Mouse (Mus musculus): ENCODE data around the gene Scyl1.
"Not testable (repeated sequence)": the region's sequence is repeated elsewhere in the genome, so short reads cannot be mapped to it uniquely, and the experiment has no call there.

Scyl1 gene

GRCm38 (mm10) chr19:5803041-5803880, 32.0 kb upstream of the Scyl1 start:
- peak; percentile 100 for DNase-seq (ENCODE audit: low read depth, low spot score)

- no peak for DNase-seq (ENCODE audit: low read depth, low spot score)
Observed at GRCm38 (mm10) chr19:5802787-5803040, 31.5 kb upstream of the Scyl1 start.

- peak; percentile 99 for DNase-seq (ENCODE audit: low read depth, low spot score)
Observed at GRCm38 (mm10) chr19:5802011-5802786, 31.0 kb upstream of the Scyl1 start.

GRCm38 (mm10) chr19:5801432-5801964, 30.3 kb upstream of the Scyl1 start:
- no peak for DNase-seq (ENCODE audit: low read depth, low spot score)

- no peak for DNase-seq (ENCODE audit: low read depth, low spot score)
Observed at GRCm38 (mm10) chr19:5800632-5801431, 29.6 kb upstream of the Scyl1 start.

- no peak for DNase-seq (ENCODE audit: low read depth, low spot score)
Observed at GRCm38 (mm10) chr19:5800350-5800631, 29.1 kb upstream of the Scyl1 start.

GRCm38 (mm10) chr19:5799566-5800349, 28.5 kb upstream of the Scyl1 start:
- DNase-seq (ENCODE audit: low read depth, low spot score), result no peak

GRCm38 (mm10) chr19:5798700-5799479, 27.7 kb upstream of the Scyl1 start:
- peak; percentile 71 for DNase-seq (ENCODE audit: low read depth, low spot score)

- no peak for DNase-seq (ENCODE audit: low read depth, low spot score)
Observed at GRCm38 (mm10) chr19:5797381-5798111, 26.3 kb upstream of the Scyl1 start.

GRCm38 (mm10) chr19:5796573-5797111, 25.4 kb upstream of the Scyl1 start:
- DNase-seq (ENCODE audit: low read depth, low spot score), result no peak

- DNase-seq (ENCODE audit: low read depth, low spot score), result no peak
Observed at GRCm38 (mm10) chr19:5795668-5796572, 24.7 kb upstream of the Scyl1 start.

GRCm38 (mm10) chr19:5794771-5795576, 23.8 kb upstream of the Scyl1 start:
- no peak for DNase-seq (ENCODE audit: low read depth, low spot score)

GRCm38 (mm10) chr19:5793917-5794770, 22.9 kb upstream of the Scyl1 start:
- DNase-seq (ENCODE audit: low read depth, low spot score), result not testable (repeated sequence)

GRCm38 (mm10) chr19:5793116-5793515, 21.9 kb upstream of the Scyl1 start:
- peak; percentile 90 for DNase-seq (ENCODE audit: low read depth, low spot score)

- DNase-seq (ENCODE audit: low read depth, low spot score), result no peak
Observed at GRCm38 (mm10) chr19:5791329-5791728, 20.1 kb upstream of the Scyl1 start.

GRCm38 (mm10) chr19:5789066-5789465, 17.8 kb upstream of the Scyl1 start:
- no peak for DNase-seq (ENCODE audit: low read depth, low spot score)

- DNase-seq (ENCODE audit: low read depth, low spot score), result no peak
Observed at GRCm38 (mm10) chr19:5788620-5789019, 17.4 kb upstream of the Scyl1 start.

Data from brain, adult 2 months (tissue).